Mouse (Mus musculus) hindbrain, postnatal 0 days (tissue): ENCODE results near the gene Tmem169. TPM values are rescaled to one million over a fixed set of nuclear protein-coding genes. Genes with fewer than 3 reads are reported as not detected.

Source experiments
- ATAC-seq: fragments of 200-750 bp; cut with Nextera tagmentation; 2 replicates; pipeline ENCODE4 v1.8.0; 2017; ENCODE audit warnings: mild to moderate bottlenecking, moderate TSS enrichment, moderate library complexity
- DNase-seq: peaks from one replicate; pipeline ENCODE4 v3.0.0-alpha.2; 2015; ENCODE audit warnings: low spot score
- H3K27ac ChIP-seq: fragments of 300-500 bp; sonication (generic); 2 replicates; pipeline ENCODE4 v1.5.1; 2014; ENCODE audit warnings: mild to moderate bottlenecking
- H3K27me3 ChIP-seq: fragments of 300-500 bp; sonication (generic); 2 replicates; pipeline ENCODE4 v1.6.1; 2014; ENCODE audit warnings: low read length, mixed read lengths; ENCODE audit not compliant: insufficient read depth
- H3K36me3 ChIP-seq: fragments of 300-500 bp; sonication (generic); 2 replicates; pipeline ENCODE4 v1.6.1; 2014; ENCODE audit warnings: low read length, mixed read lengths; ENCODE audit not compliant: insufficient read depth
- H3K4me1 ChIP-seq: fragments of 300-500 bp; sonication (generic); 2 replicates; pipeline ENCODE4 v1.6.1; 2014; ENCODE audit warnings: antibody characterized with exemption, low read length, mixed read lengths; ENCODE audit not compliant: insufficient read depth
- H3K4me2 ChIP-seq: fragments of 300-500 bp; sonication (generic); 2 replicates; pipeline ENCODE4 v1.6.1; 2014; ENCODE audit warnings: low read depth, mild to moderate bottlenecking, low read length, moderate library complexity, mixed read lengths
- H3K4me3 ChIP-seq: fragments of 300-500 bp; sonication (generic); 2 replicates; pipeline ENCODE4 v1.5.1; 2014; ENCODE audit warnings: low read length
- H3K9ac ChIP-seq: fragments of 300-500 bp; sonication (generic); replicated peaks from 2 replicates; pipeline ENCODE4 v1.6.1; 2014; ENCODE audit warnings: mild to moderate bottlenecking, low read length, moderate library complexity, mixed read lengths
- H3K9me3 ChIP-seq: fragments of 300-500 bp; sonication (generic); 2 replicates; pipeline ENCODE4 v1.6.1; 2016; ENCODE audit warnings: low read length, mixed read lengths
- CTCF ChIP-seq: IDR thresholded peaks from 2 replicates; pipeline ENCODE4 v1.5.1; 2016; ENCODE audit warnings: antibody characterized with exemption, control low read depth, low read depth
- WGBS: fragments of 180-500 bp; shearing (Covaris S2); extraction: QIAGEN DNeasy Blood & Tissue Kit; methylation state at CpG from one replicate; pipeline ENCODE4 v1.1.7; 2014; 5-methylcytosine and 5-hydroxymethylcytosine counted together
- polyA plus RNA-seq: library from polyadenylated mRNA; unstranded; fragments of >200 nt; fragmentation: Nextera tagmentation; extraction: Ambion mirVana; gene quantifications from 2 replicates; pipeline ENCODE4 v1.2.1, GENCODE M21; 2015
- total RNA-seq: library from RNA; depleted of rRNA; stranded (reverse); fragments of >200 nt; gene quantifications from 2 replicates; pipeline ENCODE4 v1.2.3, GENCODE M21; 2014

The Tmem169 gene
- total and polyA plus RNA-seq, 2 experiments from 2014 or later = 25.3 to 37.0 TPM

DNA sequence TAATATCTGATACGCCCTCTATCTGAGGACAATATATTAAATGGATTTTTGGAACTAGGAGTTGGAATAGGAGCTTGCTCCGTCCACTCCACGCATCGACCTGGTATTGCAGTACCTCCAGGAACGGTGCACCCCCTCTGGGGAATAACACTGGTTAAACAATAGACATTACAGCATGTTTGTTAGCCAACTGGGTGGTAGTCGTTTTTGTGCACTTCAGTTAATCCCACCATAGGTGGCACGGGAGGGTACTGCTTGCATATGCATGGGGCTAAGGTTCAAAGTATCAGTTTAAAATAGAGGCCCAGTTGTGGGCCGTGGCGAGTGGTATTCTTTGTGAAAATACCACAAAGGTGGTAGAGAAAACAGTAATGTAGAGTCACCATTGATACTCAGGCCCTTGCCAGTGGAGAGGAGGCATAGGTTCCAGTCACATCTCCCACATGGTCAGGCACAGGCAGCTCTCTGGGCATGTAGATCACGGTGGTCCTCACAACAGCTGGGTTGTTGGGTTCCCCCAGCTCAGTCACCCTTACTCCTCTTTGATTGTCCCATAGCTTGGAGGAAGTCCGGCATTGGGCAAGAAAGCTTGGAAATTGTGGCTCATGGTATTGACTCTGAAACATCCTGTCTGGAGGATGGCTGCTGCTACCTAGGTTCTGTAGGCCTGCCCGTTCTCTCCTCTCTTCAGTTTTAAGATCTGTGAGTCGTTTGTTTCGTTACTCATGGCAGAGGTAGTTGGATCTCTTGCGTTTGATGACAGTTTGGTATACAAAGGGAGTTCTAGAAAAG lies 28.9 kb upstream of the Tmem169 start:
- H3K4me2 ChIP-seq = peak overlapping the region; percentile 64
- peak overlapping the region; percentile 91 for H3K27ac ChIP-seq
- no peaks in the 10 kb centered on the region for H3K9me3 ChIP-seq
- peak overlapping the region; percentile 58; the same call in 1 of the 2 replicates for H3K9ac ChIP-seq
- H3K4me3 ChIP-seq = peak overlapping the region; percentile 40
- H3K27me3 ChIP-seq = no peaks in the 10 kb centered on the region
- no peak; the same call in 1 of the 2 replicates for TF ChIP-seq CTCF
- H3K36me3 ChIP-seq = no peaks in the 10 kb centered on the region
- ATAC-seq (peak; percentile 86), DNase-seq (peak; percentile 80)
- 6% methylated on average over 15 of the region's 15 CpGs for WGBS
- peaks cover 9% of the 10 kb centered on the region for H3K4me1 ChIP-seq

DNA sequence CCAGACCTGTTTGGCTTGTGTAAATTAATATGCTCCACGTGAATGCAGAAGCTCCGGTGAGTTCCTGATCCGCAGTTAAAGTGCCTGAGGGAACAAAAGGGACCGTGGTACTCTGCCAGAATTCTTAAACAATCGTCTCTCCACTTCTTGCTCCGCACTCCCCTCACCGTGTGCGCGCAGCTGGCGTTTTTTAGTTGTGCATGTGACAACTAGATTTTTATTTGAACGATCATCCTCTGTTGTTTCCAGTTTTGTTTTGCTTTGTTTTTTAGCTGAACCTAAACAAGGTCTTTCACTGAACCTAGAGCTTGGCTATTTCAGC lies 28.4 kb upstream of the Tmem169 start:
- Histone ChIP-seq H3K27ac (peak overlapping the region; percentile 91), H3K4me2 (peak overlapping the region; percentile 64), H3K4me3 (peak overlapping the region; percentile 40), H3K27me3 (no peaks in the 10 kb centered on the region), H3K36me3 (no peaks in the 10 kb centered on the region), H3K9ac (peak overlapping the region; percentile 35; the same call in 1 of the 2 replicates), H3K4me1 (peaks cover 9% of the 10 kb centered on the region), H3K9me3 (no peaks in the 10 kb centered on the region)
- no peak for TF ChIP-seq CTCF
- ATAC-seq = no peak
- WGBS = 14% methylated on average over 11 of the region's 11 CpGs
- DNase-seq = peak; percentile 65

DNA sequence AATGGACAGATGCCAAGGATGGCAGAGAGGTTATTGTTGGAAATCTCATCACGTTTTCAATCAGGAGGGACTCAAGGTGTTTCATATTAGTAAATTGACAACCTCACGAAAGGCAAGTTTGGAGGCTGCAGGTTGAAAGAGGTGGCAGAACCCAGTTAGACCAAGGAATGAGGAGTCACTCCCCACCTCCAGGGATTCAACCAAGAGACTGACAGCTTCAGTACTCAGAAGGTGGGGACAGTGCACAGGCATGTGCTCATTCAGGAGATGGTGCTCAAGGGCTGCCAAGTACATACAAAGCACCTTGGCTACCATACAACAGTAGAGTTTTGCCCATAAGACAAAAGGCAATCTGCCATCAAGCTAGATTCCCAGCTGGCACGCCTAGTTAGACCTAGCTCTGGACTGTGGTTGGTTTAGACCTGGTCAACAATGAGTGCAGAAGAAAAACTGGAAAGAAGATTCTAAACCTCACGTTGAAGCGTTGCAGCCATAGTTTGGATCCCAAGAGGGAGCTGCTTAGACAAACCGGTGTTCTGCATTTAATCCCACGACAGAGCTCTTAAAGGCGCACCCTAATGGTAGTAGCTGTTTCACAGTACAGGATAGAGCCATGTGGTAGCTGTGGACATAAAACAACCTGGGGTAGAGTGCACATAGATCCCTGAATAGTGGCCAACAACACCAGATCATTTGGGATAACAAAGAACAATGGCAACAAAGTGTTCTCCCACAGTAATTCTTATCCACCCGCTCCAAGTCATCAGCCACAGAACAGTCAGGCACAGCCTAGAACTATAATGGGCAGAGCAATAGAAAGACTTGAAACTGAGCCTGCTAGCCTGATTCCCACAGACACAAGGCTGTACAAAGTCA lies 27.6 kb upstream of the Tmem169 start:
- Histone ChIP-seq H3K4me2 (peak overlapping the region; percentile 64), H3K4me3 (peak overlapping the region; percentile 40; the same call in 1 of the 2 replicates), H3K27me3 (no peaks in the 10 kb centered on the region), H3K36me3 (peaks cover 3% of the 10 kb centered on the region; the same call in 1 of the 2 replicates), H3K9me3 (no peaks in the 10 kb centered on the region), H3K27ac (peak overlapping the region; percentile 91), H3K4me1 (peaks cover 9% of the 10 kb centered on the region), H3K9ac (no peak overlapping the region)
- 68% methylated on average over 9 of the region's 9 CpGs for WGBS
- no peak for TF ChIP-seq CTCF
- peak; percentile 19 for DNase-seq
- ATAC-seq = no peak

DNA sequence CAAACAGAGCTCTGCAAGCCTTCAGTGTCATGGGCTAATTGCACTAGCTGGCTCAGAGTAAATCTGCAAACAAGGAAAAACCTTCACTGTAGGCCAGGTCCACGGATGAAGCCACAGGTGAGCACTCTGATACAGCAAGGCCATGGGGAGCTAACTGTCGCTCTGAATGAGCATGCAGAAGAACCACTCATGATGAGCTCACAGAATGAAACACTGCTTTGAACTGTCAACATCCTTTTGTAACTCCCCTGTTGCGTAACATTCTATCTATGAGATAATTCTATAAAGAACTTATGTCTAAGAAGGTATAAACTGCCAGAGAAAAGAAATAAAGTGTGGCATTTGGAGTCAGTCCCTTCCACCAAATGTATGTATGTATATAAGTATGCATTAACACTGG lies 21.1 kb upstream of the Tmem169 start:
- H3K4me1 ChIP-seq = no peaks in the 10 kb centered on the region
- no peak overlapping the region for H3K4me3 ChIP-seq
- ATAC-seq = no peak
- WGBS = 96% methylated on average over 3 of the region's 3 CpGs
- no peak overlapping the region for H3K9ac ChIP-seq
- no peak for TF ChIP-seq CTCF
- H3K27me3 ChIP-seq = no peaks in the 10 kb centered on the region
- H3K27ac ChIP-seq = no peak overlapping the region
- no peaks in the 10 kb centered on the region for H3K9me3 ChIP-seq
- no peak overlapping the region for H3K4me2 ChIP-seq
- no peak for DNase-seq
- peaks cover 5% of the 10 kb centered on the region; the same call in 1 of the 2 replicates for H3K36me3 ChIP-seq

DNA sequence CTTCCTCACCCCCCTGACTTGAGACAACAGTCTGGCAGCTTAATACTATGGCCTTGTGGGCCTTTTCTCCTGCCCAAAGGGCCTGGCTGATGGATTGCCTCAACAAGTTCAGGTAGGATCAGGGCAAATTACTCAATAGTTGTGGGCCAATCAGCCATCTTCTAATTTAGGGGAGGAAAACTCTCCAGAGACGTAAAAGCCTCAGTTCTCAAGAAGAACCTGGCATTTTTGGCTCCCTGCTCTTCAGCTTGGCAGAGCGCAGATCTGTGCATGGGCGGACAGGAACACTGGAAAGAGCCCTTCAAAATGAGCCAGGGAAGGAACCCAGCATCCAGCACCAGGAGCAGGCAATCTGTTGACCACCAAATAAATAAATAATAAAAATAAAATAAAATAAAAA lies 6.1 kb upstream of the Tmem169 start:
- H3K9me3 ChIP-seq = no peaks in the 10 kb centered on the region
- ATAC-seq = no peak
- no peak for DNase-seq
- H3K9ac ChIP-seq = no peak overlapping the region
- H3K4me2 ChIP-seq = no peak overlapping the region
- no peak overlapping the region for H3K27ac ChIP-seq
- H3K36me3 ChIP-seq = no peaks in the 10 kb centered on the region
- WGBS = 75% methylated on average over 3 of the region's 3 CpGs
- H3K4me1 ChIP-seq = no peaks in the 10 kb centered on the region
- H3K4me3 ChIP-seq = no peak overlapping the region
- TF ChIP-seq CTCF = no peak
- H3K27me3 ChIP-seq = no peaks in the 10 kb centered on the region

DNA sequence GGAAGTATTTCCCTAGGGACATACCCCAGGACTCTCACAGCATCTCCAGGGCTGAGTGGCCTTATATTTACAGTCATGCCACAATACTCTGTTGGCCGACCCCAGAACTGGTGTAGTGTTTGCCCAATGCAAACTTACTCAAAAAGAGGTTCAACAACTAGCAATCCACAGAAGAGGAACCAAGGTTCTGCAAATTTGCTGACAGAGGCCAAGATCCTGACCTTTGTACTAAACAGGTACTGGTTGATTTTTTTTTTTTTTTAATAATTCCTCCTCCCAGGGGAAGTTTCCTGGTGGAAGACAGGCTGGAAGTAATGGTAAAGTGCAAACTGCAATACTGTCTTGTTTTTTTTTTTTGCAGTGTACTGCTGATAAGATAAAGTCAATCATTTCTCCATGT lies 1.6 kb upstream of the Tmem169 start:
- Histone ChIP-seq H3K27me3 (no peaks in the 10 kb centered on the region), H3K4me2 (no peak overlapping the region), H3K36me3 (no peaks in the 10 kb centered on the region), H3K27ac (no peak overlapping the region), H3K4me3 (no peak overlapping the region), H3K9me3 (no peaks in the 10 kb centered on the region), H3K4me1 (peaks cover 11% of the 10 kb centered on the region), H3K9ac (no peak overlapping the region)
- WGBS = 73% methylated on average over 1 of the region's 1 CpGs
- ATAC-seq (no peak), DNase-seq (no peak)
- no peak for TF ChIP-seq CTCF
